Mouse (Mus musculus): ENCODE measurements around the gene Astn2.

Astn2 gene

DNA sequence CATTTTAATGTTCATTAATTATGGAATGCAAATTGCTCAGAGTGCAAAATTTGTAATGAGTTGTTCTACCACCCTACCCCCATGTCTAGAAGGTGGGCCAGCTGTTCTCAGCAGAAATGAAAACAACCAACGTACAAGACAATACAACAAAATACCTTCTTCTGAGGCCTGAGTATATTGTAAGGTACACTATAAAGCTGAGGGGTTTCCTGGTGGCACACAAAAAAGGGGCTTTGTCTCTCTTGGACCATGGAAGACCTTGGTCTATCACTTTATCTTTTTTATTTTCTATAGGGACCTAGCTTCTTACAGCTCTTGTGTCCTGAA lies 645.6 kb downstream of the Astn2 start:
- in situ Hi-C loops (cut with MboI, MseI) = no loop called here

DNA sequence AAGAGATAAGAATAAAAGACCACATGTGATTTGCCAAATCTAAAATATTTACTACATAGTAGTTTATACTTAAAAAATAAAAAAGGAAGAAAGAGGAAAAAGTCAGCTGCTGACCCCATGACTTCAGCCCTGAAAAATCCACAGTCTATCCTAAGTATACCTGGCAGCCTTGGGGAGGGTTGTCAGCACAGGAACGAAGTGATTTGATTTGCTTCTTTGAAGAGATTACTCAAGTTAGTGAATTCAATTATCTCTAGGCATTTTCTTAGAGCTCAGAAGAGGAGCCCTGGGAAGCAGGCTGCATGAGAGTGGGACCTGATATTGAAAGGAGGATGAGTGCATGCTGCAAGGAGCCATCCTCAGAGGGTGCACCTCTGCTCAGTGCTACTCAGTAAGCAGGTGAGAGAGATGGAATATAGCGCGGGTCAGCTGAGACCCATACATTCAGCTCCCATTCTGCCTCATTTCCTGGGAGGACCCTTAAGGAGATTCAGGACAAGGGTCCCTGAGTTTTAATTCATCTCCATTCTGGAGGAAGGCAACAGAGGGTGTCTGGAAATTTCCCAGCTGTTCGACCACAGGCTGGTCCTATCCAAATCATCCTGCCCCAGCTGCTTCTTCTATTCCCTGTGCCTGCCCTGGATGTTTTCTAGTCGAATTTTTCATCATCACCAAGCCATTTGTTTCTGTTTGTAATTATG lies 646.1 kb downstream of the Astn2 start:
- in situ Hi-C loops (cut with MboI, MseI) = no loop called here

DNA sequence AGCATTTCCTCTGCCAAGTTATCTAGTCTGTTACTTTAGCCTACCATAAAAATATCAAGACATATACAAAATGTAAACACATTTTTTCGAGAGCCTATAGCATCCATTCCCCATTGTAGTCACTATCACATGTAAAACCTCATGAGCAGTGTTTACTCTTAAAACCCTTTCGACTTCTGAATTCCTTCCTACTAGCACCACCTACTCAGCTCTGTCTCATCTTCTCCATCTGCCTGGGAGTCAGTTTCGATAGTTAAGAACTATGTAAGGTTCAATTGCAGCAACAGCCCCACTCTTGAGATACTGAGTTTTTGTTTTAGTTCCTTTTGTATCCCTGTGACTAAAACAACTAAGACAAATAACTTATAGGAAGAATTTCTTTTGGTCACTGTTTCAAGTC lies 651.5 kb downstream of the Astn2 start:
- in situ Hi-C loops (cut with MboI, MseI) = no loop called here

DNA sequence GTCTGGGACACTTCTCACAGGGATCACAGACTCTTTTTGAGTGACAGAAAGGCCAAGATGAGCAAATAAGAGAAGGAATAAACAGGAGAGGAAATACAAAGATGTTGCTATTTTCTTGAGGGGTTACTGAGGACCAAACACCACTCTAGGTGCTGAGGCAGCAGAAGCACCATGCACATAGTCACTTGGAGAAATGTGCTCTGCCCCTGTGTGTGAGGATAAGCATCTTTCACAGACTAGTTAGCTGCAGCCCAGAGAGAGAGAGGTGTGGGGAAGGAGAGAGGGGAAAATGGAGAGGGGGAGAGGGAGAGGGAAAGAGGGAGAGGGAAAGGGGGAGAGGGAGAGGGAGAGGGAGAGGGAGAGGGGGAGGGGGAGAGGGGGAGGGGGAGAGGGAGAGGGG lies 659.6 kb downstream of the Astn2 start:
- in situ Hi-C loops (cut with MboI, MseI) = no loop called here

DNA sequence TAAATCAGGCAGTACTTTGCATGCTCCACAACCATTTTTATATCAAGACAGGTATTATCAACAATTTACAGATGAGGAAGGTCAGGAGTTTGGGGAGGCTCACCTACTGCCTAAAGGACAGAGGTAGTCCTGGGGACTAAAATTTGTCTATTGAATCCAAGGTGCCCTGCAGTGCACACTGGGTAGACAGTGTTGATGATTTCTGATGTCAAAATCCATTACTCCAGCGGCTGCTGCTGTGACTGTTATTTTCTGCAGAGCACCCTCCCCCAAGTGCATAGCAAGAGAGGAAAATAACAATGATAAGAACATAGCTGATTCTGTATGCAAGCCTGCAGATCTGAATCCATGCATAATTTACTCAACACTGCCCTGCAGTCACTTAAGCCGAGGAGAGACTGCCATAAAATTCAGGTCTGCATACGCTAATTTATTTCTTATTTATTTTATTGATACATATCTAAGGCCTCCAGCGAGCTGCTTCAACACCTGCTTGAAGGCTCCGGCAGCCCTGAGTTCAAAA lies 660.3 kb downstream of the Astn2 start:
- in situ Hi-C loops (cut with MboI, MseI) = no loop called here

DNA sequence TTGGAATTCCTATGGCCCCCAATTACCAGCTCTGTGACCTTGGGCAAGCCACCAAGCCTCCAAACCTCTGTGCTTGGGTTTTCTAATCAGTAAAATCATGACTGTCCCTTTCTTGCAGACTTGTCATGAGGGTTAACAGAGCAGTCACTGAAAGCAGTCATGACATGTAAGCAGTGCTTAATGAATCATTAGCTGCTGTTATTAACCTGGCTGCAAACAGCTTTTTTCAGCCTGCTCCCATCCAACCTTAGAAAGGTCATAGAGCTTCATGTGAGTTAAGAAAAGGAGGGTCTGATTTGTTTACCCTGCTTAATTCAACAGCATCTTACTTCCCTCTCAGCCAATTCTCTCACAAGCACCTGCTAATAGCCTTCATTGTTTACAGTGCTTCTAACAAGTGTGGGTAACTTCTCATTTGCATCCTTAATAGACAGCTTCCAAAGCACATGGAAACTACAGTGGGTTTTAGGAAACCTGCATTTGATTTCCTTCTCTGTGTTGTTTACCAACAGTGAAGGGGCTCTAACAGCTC lies 661.2 kb downstream of the Astn2 start:
- in situ Hi-C loops (cut with MboI, MseI) = no loop called here

DNA sequence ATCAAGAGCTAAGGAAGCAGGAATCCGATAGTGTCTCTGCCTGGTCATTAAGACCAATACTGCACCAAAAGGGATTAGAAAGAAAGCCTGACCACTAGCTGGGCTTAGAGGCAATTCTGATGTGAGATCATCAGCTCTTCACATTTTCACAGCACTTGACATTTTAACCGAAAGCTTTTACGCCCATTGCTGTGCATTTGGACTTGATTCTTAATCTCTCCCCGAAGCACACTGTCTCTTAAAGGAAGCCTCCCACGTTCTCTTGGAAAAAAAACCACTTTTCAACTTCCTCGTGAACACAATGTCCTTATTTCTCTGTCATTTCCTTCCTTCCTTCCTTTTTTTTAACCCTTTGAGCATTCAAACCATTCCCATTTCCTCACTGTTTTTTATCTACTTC lies 680.0 kb downstream of the Astn2 start:
- in situ Hi-C loops (cut with MboI, MseI) = no loop called here

DNA sequence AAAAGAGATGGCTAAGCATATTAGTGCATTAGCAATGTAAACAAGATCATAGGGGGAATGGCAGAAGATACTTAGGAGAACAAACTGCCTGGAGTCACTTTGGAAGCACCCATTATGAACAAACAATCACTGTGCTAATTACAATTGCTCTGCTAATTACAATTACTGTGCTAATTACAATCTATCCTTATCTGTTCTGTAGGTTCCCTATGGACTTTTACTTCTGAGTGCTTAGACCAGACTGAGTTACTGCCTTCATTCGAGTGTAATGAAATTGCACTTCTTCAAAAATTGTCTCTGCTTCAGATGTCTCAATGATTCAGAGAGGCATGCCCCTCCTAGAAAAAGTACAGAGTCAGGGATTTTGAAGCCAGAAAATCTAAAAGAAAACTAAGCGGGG lies 684.8 kb downstream of the Astn2 start:
- in situ Hi-C loops (cut with MboI, MseI) = no loop called here

DNA sequence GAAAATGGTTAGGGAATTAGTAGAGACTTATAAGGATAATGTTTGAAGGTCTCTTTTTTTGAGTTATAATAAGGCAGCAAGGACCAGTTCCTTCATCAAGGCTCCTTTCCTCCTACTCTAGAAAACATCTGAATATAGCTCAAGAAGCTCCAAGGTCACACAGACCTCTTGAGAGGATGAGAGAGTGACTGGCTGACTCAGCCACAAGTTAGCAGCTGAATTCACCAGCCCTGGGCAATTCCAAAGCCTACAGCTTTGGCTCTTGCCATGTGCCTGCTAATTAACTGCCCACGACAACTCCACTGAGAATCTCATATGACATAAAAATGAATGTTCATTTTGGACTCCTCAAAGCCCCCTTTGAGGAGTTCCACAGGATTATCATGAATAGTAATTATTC lies 686.5 kb downstream of the Astn2 start:
- in situ Hi-C loops (cut with MboI, MseI) = no loop called here

DNA sequence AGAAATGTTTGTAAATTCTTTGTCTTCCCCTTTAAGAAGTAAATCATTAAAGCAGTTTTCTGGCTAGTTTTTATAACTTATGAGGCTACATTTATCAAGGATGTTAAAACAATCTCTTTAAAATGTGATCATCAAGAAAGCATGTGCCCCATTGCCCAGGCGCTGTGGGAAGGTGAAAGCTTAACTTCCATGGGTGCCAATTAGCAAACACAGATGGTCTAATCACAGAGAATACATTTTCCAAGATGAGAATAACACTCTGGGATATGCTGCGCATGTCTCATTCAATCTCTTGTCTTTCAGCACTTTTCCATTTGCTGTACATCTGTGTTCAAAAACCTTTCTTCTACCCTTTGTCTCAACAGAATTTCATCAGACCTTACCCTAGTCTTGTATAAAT lies 688.3 kb downstream of the Astn2 start:
- in situ Hi-C loops (cut with MboI, MseI) = no loop called here

DNA sequence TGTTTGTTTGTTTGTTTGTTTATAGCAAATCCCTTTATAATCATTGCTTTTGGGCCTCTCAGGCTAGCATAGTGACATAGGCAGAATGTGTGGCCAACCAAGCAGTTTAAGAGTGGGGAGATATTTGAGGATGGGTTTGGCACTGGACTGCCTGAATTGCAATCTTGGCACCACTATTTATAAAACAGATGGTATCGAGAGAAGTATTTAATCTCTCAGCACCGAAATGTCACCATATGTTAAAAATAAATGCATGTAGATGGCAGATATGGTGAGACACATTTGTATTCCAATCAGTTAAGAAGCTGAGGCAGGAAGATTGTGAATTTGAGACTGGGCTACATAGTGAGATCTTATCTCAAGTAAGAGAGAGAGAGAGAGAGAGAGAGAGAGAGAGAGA lies 692.7 kb downstream of the Astn2 start:
- in situ Hi-C loops (cut with MboI, MseI) = no loop called here

DNA sequence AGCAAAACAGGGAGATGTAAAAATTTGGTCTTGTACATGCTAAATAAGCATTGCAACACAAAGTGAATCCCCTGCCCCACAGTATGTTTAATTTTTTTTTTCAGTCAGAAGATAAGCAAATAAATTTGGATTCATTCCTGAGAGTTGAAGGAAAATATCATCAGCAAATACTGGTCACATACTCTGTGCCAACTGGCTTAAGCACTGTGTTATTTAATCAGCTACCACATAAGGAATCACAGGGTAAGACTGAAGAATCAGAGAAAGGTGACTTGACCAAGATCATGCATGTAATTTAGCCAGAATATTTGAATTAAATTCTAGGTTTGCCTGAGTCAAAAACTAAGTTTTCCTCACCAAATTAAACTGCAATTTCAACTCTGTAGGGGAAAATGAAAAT lies 693.8 kb downstream of the Astn2 start:
- in situ Hi-C loops (cut with MboI, MseI) = no loop called here

DNA sequence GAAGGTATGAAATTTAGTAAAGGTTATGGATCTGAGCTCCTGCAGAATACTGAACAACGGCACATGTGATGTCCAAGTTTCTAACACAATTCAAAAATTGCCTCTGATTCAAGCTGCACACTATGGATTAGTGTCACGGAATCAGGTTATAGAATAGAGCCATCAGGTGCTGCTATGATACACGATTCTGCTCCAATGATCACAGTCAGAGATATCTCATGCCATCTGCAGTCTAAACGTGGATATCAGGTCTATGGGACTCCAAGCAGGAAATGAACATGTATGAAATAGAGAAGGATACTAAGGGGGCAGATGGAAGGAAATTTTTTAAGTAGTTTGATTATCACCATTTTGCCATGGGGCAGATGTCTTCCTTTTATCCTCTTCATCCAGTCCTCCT lies 702.6 kb downstream of the Astn2 start:
- in situ Hi-C loops (cut with MboI, MseI) = no loop called here

DNA sequence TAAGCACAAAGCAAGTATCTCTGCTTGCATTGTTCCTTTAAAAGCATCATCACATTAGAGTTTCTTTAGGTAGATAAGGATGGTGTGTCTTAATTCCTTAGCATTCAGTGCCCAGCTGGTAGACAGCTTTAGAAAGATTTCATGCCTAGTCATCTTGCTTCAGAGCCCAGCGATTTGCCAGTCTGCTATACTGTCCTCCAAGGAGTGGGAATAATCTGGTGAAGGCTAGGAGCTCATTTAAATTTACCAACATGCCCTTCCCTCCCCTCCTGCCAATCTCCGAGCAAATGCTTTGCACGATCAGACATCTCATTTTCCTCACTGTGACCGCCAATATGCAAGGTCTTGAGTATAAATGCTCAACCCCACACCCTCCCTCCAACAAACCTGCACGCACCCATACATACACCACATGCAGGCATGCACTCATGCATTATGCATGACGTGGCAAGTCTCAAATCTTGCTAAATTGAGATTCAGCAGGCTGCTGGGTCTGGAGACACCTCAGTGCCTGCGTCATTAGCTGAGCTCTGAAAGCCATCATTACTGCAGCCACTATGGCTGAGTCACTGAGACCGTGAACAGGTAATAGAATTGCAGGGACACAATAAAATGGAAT lies 704.6 kb downstream of the Astn2 start:
- in situ Hi-C loops (cut with MboI, MseI) = no loop called here

DNA sequence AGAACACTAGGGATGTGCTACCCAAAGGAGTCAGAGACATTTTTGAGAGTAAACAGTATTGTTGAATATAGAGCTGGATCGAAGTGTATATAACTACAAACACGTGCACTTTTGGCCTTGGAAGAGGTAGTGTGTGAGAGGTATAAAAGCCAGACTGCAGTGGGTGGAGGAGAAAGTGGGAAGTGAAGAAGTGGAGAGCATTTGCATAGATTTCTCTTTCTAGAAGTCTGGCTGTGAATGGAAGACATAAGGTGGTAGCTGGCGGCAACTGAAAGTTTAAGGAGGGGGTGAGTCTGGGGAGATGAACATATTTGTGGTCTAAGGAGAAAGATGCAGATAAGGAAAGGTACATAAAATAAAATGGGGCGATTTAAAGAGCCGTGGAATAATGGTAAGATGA lies 709.2 kb downstream of the Astn2 start:
- in situ Hi-C loops (cut with MboI, MseI) = no loop called here

DNA sequence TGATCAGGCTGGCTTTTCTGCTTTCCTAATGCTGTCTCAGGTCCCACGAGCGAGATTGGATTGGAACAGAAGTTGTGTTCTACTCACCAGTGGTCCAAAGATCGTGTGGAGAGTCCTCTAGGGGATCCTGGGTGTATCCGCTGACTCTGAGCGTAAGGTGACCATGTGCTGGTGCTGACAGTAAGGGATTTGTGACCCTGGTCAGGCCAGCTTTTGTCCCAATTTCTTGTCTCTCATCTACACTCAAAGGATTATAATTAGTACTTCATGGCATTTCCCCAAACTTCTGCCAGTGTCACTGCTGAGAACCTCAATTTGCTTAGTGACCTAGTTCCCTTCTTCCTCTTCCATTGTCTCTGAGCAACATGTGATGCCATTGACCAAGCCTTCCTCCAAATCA lies 710.4 kb downstream of the Astn2 start:
- in situ Hi-C loops (cut with MboI, MseI) = no loop called here

DNA sequence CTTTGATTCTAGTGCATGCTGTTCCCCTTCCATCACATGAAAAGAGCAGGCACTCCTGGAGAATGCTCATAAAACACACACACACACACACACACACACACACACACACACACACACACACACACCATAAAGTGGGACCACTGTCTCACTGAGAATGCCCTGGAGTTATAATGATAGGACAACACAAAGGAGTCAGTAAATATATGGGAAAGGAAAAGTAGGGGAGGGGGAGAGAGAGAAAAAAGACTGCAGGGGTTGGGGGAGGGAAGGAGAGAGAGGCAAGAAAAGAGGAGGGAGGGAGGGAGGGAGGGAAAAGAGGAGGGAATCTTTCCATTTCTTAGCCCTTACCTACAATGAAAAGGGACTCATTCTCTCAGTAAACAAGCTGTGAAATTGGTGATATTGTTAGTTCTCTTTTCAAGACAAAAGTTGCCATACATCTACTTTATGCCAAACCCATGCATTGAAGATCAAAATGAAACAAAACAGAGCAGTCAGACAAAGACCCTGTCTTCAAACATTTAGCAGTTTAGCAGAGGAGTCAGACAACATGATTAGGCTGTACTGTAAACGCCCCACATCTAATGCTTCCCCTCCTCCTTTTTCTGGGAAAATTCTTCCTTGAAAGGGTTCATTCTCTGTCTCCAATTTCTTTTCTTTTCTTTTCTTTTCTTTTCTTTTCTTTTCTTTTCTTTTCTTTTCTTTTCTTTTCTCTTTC lies 717.2 kb downstream of the Astn2 start:
- in situ Hi-C loops (cut with MboI, MseI) = no loop called here

DNA sequence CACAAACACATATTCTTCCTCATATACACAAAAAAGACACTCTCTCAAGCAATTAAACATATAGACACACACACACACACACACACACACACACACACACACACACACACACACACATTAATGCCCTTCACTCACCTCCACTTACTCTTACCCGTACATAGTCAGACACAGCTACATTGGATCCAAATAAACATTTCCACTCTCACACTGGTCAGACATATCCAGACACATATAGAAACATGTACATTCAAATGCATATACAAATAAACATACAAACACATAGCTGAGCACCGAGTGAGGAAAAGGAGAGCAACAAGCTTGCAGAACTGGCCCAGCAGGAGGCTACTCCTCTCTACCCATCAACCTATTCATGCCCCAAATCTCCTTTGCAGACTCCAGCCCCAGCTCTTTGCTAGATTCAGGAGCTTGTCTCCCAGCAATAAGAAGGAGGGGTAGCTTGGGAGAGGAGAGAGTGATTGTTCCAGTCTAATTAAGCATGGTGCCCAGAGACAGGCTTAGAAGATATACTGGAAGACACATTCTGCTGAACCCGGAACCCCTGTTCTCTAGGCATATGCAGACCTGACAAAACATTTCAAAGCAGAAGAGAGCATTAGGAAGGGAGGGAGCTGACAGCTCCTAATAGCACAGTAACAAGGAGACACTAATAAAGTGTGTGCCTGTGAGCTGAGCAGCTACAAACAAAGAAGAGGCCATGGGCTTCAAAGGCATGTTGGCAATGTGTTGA lies 718.0 kb downstream of the Astn2 start:
- in situ Hi-C loops (cut with MboI, MseI) = no loop called here

DNA sequence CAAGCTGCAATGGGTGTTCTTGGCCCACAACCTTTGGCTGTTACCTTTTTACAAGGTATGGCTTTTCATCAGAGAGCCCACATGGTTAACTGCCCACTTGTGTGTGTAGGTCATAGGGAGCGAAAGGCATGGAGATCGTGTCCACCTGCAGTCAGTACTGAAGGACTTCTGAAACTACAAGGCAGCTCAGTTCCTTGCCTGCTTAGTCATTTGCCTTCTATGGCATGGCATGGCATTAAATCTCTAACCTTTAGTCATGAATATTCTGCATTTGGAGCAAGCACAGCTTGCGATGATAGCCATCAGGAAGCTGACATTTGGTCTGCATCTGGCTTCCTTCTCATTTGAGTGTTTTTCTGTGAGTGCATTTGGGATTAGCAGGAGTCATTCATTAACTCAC lies 720.0 kb downstream of the Astn2 start:
- in situ Hi-C loops (cut with MboI, MseI) = no loop called here

DNA sequence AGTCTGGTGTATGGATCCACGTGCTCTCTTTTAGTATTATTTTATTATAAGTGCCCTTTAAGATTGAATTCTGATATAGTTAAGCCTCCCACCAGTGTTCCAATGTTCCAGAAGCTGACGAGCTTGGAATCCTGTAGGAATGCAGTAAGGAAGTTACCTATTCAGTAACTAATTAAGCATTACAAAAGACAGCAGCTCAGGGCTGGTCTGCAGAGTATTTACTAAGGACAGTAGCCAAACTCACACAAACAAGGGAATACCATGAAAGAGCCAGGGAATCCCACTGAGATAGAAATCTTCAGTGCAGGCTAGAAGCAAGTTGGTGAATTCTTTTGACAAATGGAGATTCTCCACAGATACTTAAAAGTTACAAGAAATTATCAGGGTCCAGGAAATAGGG lies 724.6 kb downstream of the Astn2 start:
- in situ Hi-C loops (cut with MboI, MseI) = loop anchor here (5.0 kb wide), 1 partner anchor 58 kb away; no protein-coding TSS in a partner anchor

DNA sequence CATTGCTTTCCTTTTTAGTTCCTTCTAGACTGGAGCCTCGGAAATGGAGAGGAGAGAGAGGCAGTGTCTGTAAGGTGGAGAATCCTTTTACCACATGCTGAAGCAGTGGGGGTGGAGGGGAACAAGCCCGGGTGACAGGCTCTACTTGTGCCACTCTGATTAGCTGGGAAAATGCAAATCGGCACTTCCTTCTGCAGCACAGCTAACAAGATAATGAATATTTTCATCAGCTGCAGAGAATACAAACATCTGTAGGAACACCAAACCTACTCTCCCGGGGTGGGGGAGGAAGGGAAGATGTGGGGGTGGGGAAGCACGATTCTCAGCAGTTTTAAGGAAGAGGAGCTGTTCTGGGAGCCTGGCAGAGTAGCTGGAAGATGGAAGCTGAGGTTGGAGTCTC lies 725.5 kb downstream of the Astn2 start:
- in situ Hi-C loops (cut with MboI, MseI) = loop anchor here (5.0 kb wide), 1 partner anchor 58 kb away; no protein-coding TSS in a partner anchor

DNA sequence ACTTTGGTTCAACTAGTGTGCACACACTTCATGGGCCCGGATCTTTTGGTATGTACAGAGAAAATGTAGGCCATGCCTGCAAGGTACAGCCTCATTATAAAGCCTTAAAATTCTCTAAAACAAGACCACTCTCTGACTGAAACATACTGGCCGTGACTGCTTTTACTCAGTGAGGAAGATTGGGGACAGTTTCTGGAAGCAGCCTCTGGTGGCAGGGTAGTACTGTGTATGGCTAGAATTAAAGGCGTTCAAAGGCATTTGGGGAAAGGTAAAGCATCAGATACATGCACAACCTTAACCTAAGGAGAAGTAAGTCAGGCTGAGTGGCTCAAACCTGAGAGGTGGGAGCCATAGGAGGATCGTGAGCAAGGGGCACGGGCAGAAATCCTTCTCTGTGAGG lies 725.9 kb downstream of the Astn2 start:
- in situ Hi-C loops (cut with MboI, MseI) = loop anchor here (5.0 kb wide), 1 partner anchor 59 kb away; no protein-coding TSS in a partner anchor
